Mouse (Mus musculus) olfactory bulb, adult 2 months (tissue): Measurements from ENCODE around the gene Foxo6.

ENCODE experiments used
- CTCF ChIP-seq: fragments of 200-500 bp; IDR thresholded peaks from 2 replicates; pipeline ENCODE4 v1.5.1; 2012; ENCODE audit warnings: low read depth, mild to moderate bottlenecking, low read length, moderate library complexity; ENCODE audit not compliant: insufficient read depth
- POLR2A ChIP-seq: fragments of 200-500 bp; IDR thresholded peaks from 2 replicates; pipeline ENCODE4 v1.6.1; 2012; ENCODE audit warnings: mild to moderate bottlenecking, low read depth, low read length, moderate library complexity; ENCODE audit not compliant: insufficient read depth

DNA sequence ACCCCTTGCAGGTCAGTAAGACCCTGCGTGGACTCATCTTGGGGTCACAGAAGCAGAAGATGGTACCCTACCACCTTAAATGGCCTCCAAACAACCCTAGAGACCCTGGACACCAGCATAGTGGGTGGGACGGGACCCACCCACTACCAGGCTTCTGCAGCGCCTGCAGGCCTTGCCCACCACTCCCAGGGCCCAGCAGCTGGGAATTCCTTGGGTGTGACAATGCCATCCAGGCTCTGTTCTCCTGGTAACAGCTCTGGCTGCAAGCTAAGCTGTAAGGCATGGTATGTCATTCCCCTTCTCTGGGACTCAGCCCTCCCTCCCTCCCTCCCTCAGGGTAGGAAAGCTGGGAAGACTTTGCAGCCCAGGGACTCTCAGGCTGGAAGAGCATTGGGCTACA, 58.5 kb downstream of the Foxo6 start:
- TF ChIP-seq CTCF: no peak
- TF ChIP-seq POLR2A: no peak
